Mouse (Mus musculus) limb, embryonic 10.5 days (tissue): ENCODE measurements around the gene Chchd3. TPM values are rescaled to one million over a fixed set of nuclear protein-coding genes. Genes with fewer than 3 reads are reported as not detected.
A peak's percentile ranks its signal among the peaks of the same experiment; 100 is the strongest.

Experiments used
- DNase-seq: peaks from one replicate; pipeline ENCODE4 v3.0.0-alpha.2; 2017; ENCODE audit warnings: low spot score
- H3K27ac ChIP-seq: fragments of 300-500 bp; sonication (generic); 2 replicates; pipeline ENCODE4 v1.5.1; 2016; ENCODE audit warnings: mild to moderate bottlenecking
- H3K27me3 ChIP-seq: fragments of 300-500 bp; sonication (generic); 2 replicates; pipeline ENCODE4 v1.6.1; 2016; ENCODE audit warnings: low read depth, mild to moderate bottlenecking; ENCODE audit not compliant: poor library complexity, severe bottlenecking
- H3K36me3 ChIP-seq: fragments of 300-500 bp; sonication (generic); 2 replicates; pipeline ENCODE4 v1.6.1; 2016; ENCODE audit warnings: mild to moderate bottlenecking, moderate library complexity
- H3K4me1 ChIP-seq: fragments of 300-500 bp; sonication (generic); 2 replicates; pipeline ENCODE4 v1.6.1; 2016
- H3K4me3 ChIP-seq: fragments of 300-500 bp; sonication (generic); 2 replicates; pipeline ENCODE4 v1.5.1; 2016; ENCODE audit warnings: mild to moderate bottlenecking, moderate library complexity
- H3K9me3 ChIP-seq: fragments of 300-500 bp; sonication (generic); replicated peaks from 2 replicates; pipeline ENCODE4 v1.6.1; 2016; ENCODE audit warnings: mild to moderate bottlenecking
- WGBS: fragments of 180-500 bp; shearing (Covaris S2); methylation state at CpG from one replicate; pipeline ENCODE4 v1.1.7; 2016; 5-methylcytosine and 5-hydroxymethylcytosine counted together
- polyA plus RNA-seq: library from polyadenylated mRNA; unstranded; fragments of >200 nt; fragmentation: Nextera tagmentation; extraction: Ambion mirVana; gene quantifications from 2 replicates; pipeline ENCODE4 v1.2.1, GENCODE M21; 2016

Gene Chchd3
- polyA plus RNA-seq: 107 and 114 TPM in 2 replicates

- WGBS: under 1% methylated on average over 50 of the region's 50 CpGs
- H3K27ac ChIP-seq: peak within 1 kb of the TSS; percentile 88
- H3K27me3 ChIP-seq: no peaks in the 10 kb centered on the region
Observed at GRCm38 (mm10) chr6:33059735-33060576, at the start of gene Chchd3. Chchd3 (minus strand) TSS chr6:33060260.

DNA sequence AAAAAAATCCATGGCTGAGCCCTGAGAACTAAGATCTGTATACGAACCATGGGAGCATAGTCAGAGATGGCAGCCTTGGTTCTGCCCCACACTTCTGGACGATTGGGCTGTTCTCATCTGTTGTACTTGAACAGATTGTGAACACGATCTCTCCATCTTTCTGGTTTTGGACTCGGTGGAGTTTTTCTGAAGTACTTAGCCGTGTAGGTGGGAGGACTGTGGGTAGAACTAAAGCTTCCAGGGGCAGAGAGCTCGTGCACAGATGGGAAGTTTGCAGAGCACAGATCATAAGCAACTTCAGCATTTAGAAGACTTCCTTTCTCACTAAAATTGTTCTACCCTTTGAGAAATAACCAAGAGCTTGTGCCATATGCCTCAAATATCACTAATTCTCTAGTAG lies 44.6 kb upstream of the Chchd3 start:
- Histone ChIP-seq H3K36me3 (no peaks in the 10 kb centered on the region), H3K4me3 (no peak overlapping the region), H3K27ac (no peak overlapping the region), H3K4me1 (no peaks in the 10 kb centered on the region), H3K9me3 (no peaks in the 10 kb centered on the region), H3K27me3 (no peaks in the 10 kb centered on the region)
- DNase-seq: no peak
- 88% methylated on average over 6 of the region's 6 CpGs for WGBS

More at GRCm38 (mm10) chr6:33059735-33060576, at the start of gene Chchd3:
- H3K36me3 ChIP-seq: peaks cover 3% of the 10 kb centered on the region
- peaks cover 5% of the 10 kb centered on the region; the same call in 1 of the 2 replicates for H3K4me1 ChIP-seq
- DNase-seq: peak; percentile 91
- H3K9me3 ChIP-seq: no peaks in the 10 kb centered on the region
- peak within 1 kb of the TSS; percentile 92 for H3K4me3 ChIP-seq

- H3K27ac ChIP-seq: no peak overlapping the region
- no peak for DNase-seq
- H3K36me3 ChIP-seq: no peaks in the 10 kb centered on the region
- no peaks in the 10 kb centered on the region for H3K27me3 ChIP-seq
- peaks cover 9% of the 10 kb centered on the region for H3K4me1 ChIP-seq
- H3K4me3 ChIP-seq: no peak overlapping the region
- no peaks in the 10 kb centered on the region for H3K9me3 ChIP-seq
- WGBS: 88% methylated on average over 4 of the region's 4 CpGs
Observed at GRCm38 (mm10) chr6:33098903-33099302, 38.8 kb upstream of the Chchd3 start.

GRCm38 (mm10) chr6:33094671-33095233 lies 34.7 kb upstream of the Chchd3 start:
- DNase-seq: peak; percentile 32
- Histone ChIP-seq H3K4me3 (no peak overlapping the region), H3K9me3 (no peaks in the 10 kb centered on the region), H3K4me1 (peaks cover 9% of the 10 kb centered on the region), H3K27me3 (no peaks in the 10 kb centered on the region), H3K36me3 (no peaks in the 10 kb centered on the region), H3K27ac (no peak overlapping the region)
- WGBS: 69% methylated on average over 8 of the region's 8 CpGs

- no peak for DNase-seq
- Histone ChIP-seq H3K27me3 (no peaks in the 10 kb centered on the region), H3K27ac (no peak overlapping the region), H3K36me3 (no peaks in the 10 kb centered on the region), H3K4me3 (no peak overlapping the region), H3K4me1 (peaks cover 18% of the 10 kb centered on the region), H3K9me3 (no peaks in the 10 kb centered on the region)
- WGBS: 93% methylated on average over 1 of the region's 1 CpGs
Observed at GRCm38 (mm10) chr6:33080186-33080585, 20.1 kb upstream of the Chchd3 start.

DNA sequence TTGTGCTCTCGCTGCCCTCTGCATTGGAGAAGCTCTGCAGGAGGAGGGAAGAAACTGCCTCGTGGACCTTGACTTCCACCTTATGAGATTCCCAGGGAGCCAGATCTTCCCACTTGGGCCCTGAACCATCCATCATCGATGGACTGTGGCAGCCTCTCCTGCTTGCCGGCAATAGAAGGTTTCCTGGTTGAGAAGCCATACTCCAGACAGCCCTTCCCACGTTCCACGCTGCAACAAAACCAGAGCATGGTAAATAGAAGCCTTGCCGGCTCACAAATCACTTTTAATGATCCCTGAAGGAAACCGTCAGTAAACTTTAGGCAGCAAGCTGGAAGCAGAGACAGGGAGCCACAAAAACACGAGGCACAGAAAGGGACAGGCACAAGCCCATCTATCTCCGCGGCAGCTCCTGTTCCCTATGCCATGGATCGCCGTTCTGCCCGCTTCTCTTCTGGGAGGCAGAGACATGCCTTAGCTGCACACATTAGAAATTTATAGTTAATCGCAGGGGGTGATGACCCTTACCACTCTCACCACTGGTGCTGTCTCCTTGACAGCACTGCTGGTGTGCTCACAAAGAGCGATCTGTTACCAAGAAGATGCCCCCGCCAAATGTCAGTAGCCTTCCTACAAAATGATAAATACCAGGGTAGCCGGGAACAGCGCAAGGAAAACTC lies 18.3 kb upstream of the Chchd3 start:
- 61% methylated on average over 19 of the region's 19 CpGs for WGBS
- Histone ChIP-seq H3K36me3 (no peaks in the 10 kb centered on the region), H3K4me1 (peaks cover 18% of the 10 kb centered on the region), H3K27ac (no peak overlapping the region), H3K27me3 (no peaks in the 10 kb centered on the region), H3K9me3 (no peaks in the 10 kb centered on the region), H3K4me3 (no peak overlapping the region)
- peak; percentile 30 for DNase-seq

DNA sequence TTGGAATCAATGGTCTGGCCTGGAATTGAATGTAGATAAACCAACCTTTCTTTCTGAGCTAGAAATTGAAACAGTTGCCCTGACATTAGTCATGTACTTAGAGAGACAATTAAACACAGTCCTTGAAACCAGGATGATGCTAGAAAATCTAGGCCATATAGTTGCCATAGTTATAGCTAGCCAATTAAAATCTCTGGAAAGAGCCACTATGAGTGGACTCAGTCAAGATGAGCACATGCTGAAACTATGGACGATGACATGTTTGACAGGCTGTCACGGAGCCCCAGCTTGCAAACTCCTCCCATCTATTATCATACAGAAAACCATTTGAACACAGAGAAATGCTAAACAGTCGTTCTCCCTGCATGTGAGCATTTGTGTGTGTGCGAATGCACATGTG lies 6.4 kb upstream of the Chchd3 start:
- H3K9me3 ChIP-seq: no peaks in the 10 kb centered on the region
- no peak overlapping the region for H3K27ac ChIP-seq
- no peak for DNase-seq
- no peaks in the 10 kb centered on the region for H3K27me3 ChIP-seq
- H3K4me1 ChIP-seq: no peaks in the 10 kb centered on the region
- H3K36me3 ChIP-seq: no peaks in the 10 kb centered on the region
- 81% methylated on average over 4 of the region's 4 CpGs for WGBS
- no peak overlapping the region for H3K4me3 ChIP-seq

- no peaks in the 10 kb centered on the region for H3K9me3 ChIP-seq
- peak overlapping the region; percentile 92 for H3K4me3 ChIP-seq
- H3K4me1 ChIP-seq: peaks cover 5% of the 10 kb centered on the region; the same call in 1 of the 2 replicates
- no peaks in the 10 kb centered on the region for H3K27me3 ChIP-seq
- peak overlapping the region; percentile 88; the same call in 1 of the 2 replicates for H3K27ac ChIP-seq
- DNase-seq: no peak
- WGBS: 39% methylated on average over 7 of the region's 7 CpGs
- H3K36me3 ChIP-seq: peaks cover 10% of the 10 kb centered on the region
Observed at GRCm38 (mm10) chr6:33059276-33059675, 784 bp downstream of the Chchd3 start.

DNA sequence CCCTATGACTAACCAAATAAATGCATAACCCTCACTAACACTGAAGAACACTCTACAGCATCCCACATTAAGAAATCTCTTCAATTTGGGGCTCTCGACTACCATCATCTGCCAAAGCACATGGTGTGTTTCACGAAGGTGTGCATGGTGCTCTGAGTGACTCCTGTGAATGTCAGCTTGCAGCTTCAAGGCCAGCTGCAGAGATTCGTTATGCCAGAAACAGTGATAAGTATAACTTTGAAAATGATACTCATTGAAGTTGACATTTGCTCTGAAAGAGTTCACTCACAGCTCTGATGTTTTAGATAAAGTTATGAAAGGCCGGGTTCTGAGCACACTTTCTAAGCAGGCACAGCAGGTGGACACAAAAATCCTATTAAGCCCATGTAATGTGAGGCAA lies 3.7 kb downstream of the Chchd3 start:
- no peaks in the 10 kb centered on the region for H3K27me3 ChIP-seq
- WGBS: 91% methylated on average over 4 of the region's 4 CpGs
- no peak for DNase-seq
- H3K27ac ChIP-seq: no peak overlapping the region
- peaks cover 13% of the 10 kb centered on the region for H3K36me3 ChIP-seq
- H3K4me1 ChIP-seq: peaks cover 5% of the 10 kb centered on the region; the same call in 1 of the 2 replicates
- H3K4me3 ChIP-seq: no peak overlapping the region
- H3K9me3 ChIP-seq: no peaks in the 10 kb centered on the region

DNA sequence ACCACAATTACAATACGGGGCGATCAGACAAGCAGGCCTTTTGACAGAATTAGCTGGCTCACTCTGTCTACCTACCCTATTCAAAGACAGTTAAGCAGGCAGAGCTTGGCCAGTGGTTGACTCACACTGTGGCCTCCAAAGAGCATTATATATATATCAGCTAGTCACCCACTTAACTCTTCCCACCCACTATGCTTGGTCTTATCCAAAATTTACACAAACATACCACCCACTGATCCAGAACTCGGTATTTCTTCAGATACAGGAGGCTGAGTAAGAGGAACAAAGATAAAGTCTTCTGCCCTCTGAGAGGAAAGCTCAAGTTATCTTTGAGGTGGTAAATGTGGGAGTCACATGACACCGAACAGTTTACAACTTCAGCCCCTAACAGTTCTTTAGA lies 4.4 kb downstream of the Chchd3 start:
- Histone ChIP-seq H3K4me1 (peaks cover 5% of the 10 kb centered on the region; the same call in 1 of the 2 replicates), H3K4me3 (no peak overlapping the region), H3K27ac (no peak overlapping the region), H3K36me3 (peaks cover 13% of the 10 kb centered on the region), H3K27me3 (no peaks in the 10 kb centered on the region), H3K9me3 (no peaks in the 10 kb centered on the region)
- no peak for DNase-seq
- 93% methylated on average over 4 of the region's 4 CpGs for WGBS

- Histone ChIP-seq H3K27ac (no peak overlapping the region), H3K9me3 (no peaks in the 10 kb centered on the region), H3K4me3 (no peak overlapping the region), H3K4me1 (peaks cover 5% of the 10 kb centered on the region; the same call in 1 of the 2 replicates), H3K27me3 (no peaks in the 10 kb centered on the region), H3K36me3 (peaks cover 13% of the 10 kb centered on the region)
- DNase-seq: no peak
- WGBS: 94% methylated on average over 4 of the region's 4 CpGs
Observed at GRCm38 (mm10) chr6:33054946-33055345, 5.1 kb downstream of the Chchd3 start.

- WGBS: 85% methylated on average over 2 of the region's 2 CpGs
- no peak overlapping the region for H3K4me3 ChIP-seq
- peaks cover 33% of the 10 kb centered on the region for H3K36me3 ChIP-seq
- no peaks in the 10 kb centered on the region for H3K4me1 ChIP-seq
- no peaks in the 10 kb centered on the region for H3K9me3 ChIP-seq
- no peak overlapping the region for H3K27ac ChIP-seq
- DNase-seq: no peak
- H3K27me3 ChIP-seq: no peaks in the 10 kb centered on the region
Observed at GRCm38 (mm10) chr6:33051642-33052041, 8.4 kb downstream of the Chchd3 start.
